Mouse (Mus musculus) ES-E14 (cell line): ENCODE results near the gene Lmntd2.

Source experiments
- CHD2 ChIP-seq: IDR thresholded peaks from 2 replicates; pipeline ENCODE4 v1.6.1; 2014; ENCODE audit warnings: mild to moderate bottlenecking, low read depth, low read length, inconsistent platforms
- HCFC1 ChIP-seq: IDR thresholded peaks from 2 replicates; pipeline ENCODE4 v1.6.1; 2012; ENCODE audit warnings: low read length, inconsistent platforms, borderline replicate concordance; ENCODE audit not compliant: insufficient read depth
- MAFK ChIP-seq: IDR thresholded peaks from 2 replicates; pipeline ENCODE4 v1.6.1; 2014; ENCODE audit warnings: mild to moderate bottlenecking, low read depth, low read length, inconsistent platforms; ENCODE audit not compliant: insufficient read depth
- ZC3H11A ChIP-seq: IDR thresholded peaks from 2 replicates; pipeline ENCODE4 v1.6.1; 2012; ENCODE audit warnings: low read depth, mild to moderate bottlenecking, inconsistent platforms, low read length, borderline replicate concordance
- ZNF384 ChIP-seq: IDR thresholded peaks from 2 replicates; pipeline ENCODE4 v1.6.1; 2012; ENCODE audit warnings: low read depth, low read length, inconsistent platforms

- TF ChIP-seq ZNF384: no peak
- TF ChIP-seq MAFK: no peak
- TF ChIP-seq HCFC1: no peak
- TF ChIP-seq CHD2: no peak
- TF ChIP-seq ZC3H11A: no peak
Measured at GRCm38 (mm10) chr7:141214310-141214709, 430 bp upstream of the Lmntd2 start.
